Mouse (Mus musculus) hindbrain, embryonic 11.5 days (tissue): ENCODE results near the gene Zfp963. TPM values are rescaled to one million over a fixed set of nuclear protein-coding genes. Genes with fewer than 3 reads are reported as not detected.

ENCODE experiments used
- ATAC-seq: fragments of 200-750 bp; cut with Nextera tagmentation; 2 replicates; pipeline ENCODE4 v1.8.0; 2017; ENCODE audit warnings: mild to moderate bottlenecking, moderate TSS enrichment, moderate library complexity; ENCODE audit not compliant: low FRiP score
- DNase-seq: peaks from one replicate; pipeline ENCODE4 v3.0.0-alpha.2; 2015; ENCODE audit warnings: low spot score
- H3K27ac ChIP-seq: fragments of 300-500 bp; sonication (generic); 2 replicates; pipeline ENCODE4 v1.5.1; 2014; ENCODE audit warnings: mild to moderate bottlenecking, low read depth, low read length
- H3K27me3 ChIP-seq: fragments of 300-500 bp; sonication (generic); 2 replicates; pipeline ENCODE4 v1.6.1; 2014; ENCODE audit warnings: mild to moderate bottlenecking, low read length, moderate library complexity, mixed read lengths; ENCODE audit not compliant: control insufficient read depth, insufficient read depth
- H3K36me3 ChIP-seq: fragments of 300-500 bp; sonication (generic); 2 replicates; pipeline ENCODE4 v1.6.1; 2014; ENCODE audit warnings: mild to moderate bottlenecking, low read length, moderate library complexity, mixed read lengths; ENCODE audit not compliant: control insufficient read depth, insufficient read depth
- H3K4me1 ChIP-seq: fragments of 300-500 bp; sonication (generic); replicated peaks from 2 replicates; pipeline ENCODE4 v1.6.1; 2014; ENCODE audit warnings: low read length, mixed read lengths; ENCODE audit not compliant: control insufficient read depth, insufficient read depth
- H3K4me2 ChIP-seq: fragments of 300-500 bp; sonication (generic); replicated peaks from 2 replicates; pipeline ENCODE4 v1.6.1; 2014; ENCODE audit warnings: mild to moderate bottlenecking, low read depth, low read length
- H3K4me3 ChIP-seq: fragments of 300-500 bp; sonication (generic); 2 replicates; pipeline ENCODE4 v1.5.1; 2014; ENCODE audit warnings: low read depth, low read length
- H3K9ac ChIP-seq: fragments of 300-500 bp; sonication (generic); 2 replicates; pipeline ENCODE4 v1.6.1; 2014; ENCODE audit warnings: low read depth, low read length
- H3K9me3 ChIP-seq: fragments of 300-500 bp; sonication (generic); 2 replicates; pipeline ENCODE4 v1.6.1; 2016; ENCODE audit warnings: low read length; ENCODE audit not compliant: control insufficient read depth
- WGBS: fragments of 180-500 bp; shearing (Covaris S2); extraction: QIAGEN DNeasy Blood & Tissue Kit; methylation state at CpG from one replicate; pipeline ENCODE4 v1.1.7; 2014; 5-methylcytosine and 5-hydroxymethylcytosine counted together
- polyA plus RNA-seq: library from polyadenylated mRNA; unstranded; fragments of >200 nt; fragmentation: Nextera tagmentation; extraction: Ambion mirVana; gene quantifications from 2 replicates; pipeline ENCODE4 v1.2.1, GENCODE M21; 2014

Gene Zfp963
- 7.2 and 9.2 TPM in 2 replicates for polyA plus RNA-seq

- Histone ChIP-seq H3K9me3 (no peaks in the 10 kb centered on the region), H3K4me1 (no peaks in the 10 kb centered on the region), H3K36me3 (no peaks in the 10 kb centered on the region), H3K4me2 (peak within 1 kb of the TSS; percentile 8), H3K27ac (peak within 1 kb of the TSS; percentile 94), H3K27me3 (no peaks in the 10 kb centered on the region), H3K9ac (peak within 1 kb of the TSS; percentile 66), H3K4me3 (peak within 1 kb of the TSS; percentile 55)
- WGBS: 3% methylated on average over 48 of the region's 48 CpGs
- ATAC-seq (peak; percentile 99), DNase-seq (peak; percentile 96)
Observed at GRCm38 (mm10) chr8:69749544-69750454, at the start of gene Zfp963. Gene Zfp963 (minus strand): TSS chr8:69749970.

GRCm38 (mm10) chr8:69799261-69799660 is 49.5 kb upstream of the Zfp963 start:
- H3K4me2 ChIP-seq: no peak overlapping the region
- no peak for DNase-seq
- H3K36me3 ChIP-seq: peaks cover 35% of the 10 kb centered on the region
- ATAC-seq: no peak
- H3K27me3 ChIP-seq: no peaks in the 10 kb centered on the region
- no peaks in the 10 kb centered on the region for H3K9me3 ChIP-seq
- no peak overlapping the region for H3K9ac ChIP-seq
- H3K4me1 ChIP-seq: no peaks in the 10 kb centered on the region
- H3K4me3 ChIP-seq: no peak overlapping the region
- 86% methylated on average over 8 of the region's 8 CpGs for WGBS
- H3K27ac ChIP-seq: no peak overlapping the region

- WGBS: 94% methylated on average over 10 of the region's 10 CpGs
- Histone ChIP-seq H3K4me2 (no peak overlapping the region), H3K27me3 (no peaks in the 10 kb centered on the region), H3K9me3 (no peaks in the 10 kb centered on the region), H3K36me3 (peaks cover 35% of the 10 kb centered on the region), H3K4me1 (0 out of 2 replicates have a peak, but pooled peaks cover 2% of the 10 kb centered on the region), H3K27ac (no peak overlapping the region), H3K9ac (no peak overlapping the region), H3K4me3 (no peak overlapping the region)
- DNase-seq (no peak), ATAC-seq (no peak)
Observed at GRCm38 (mm10) chr8:69797661-69798060, 47.9 kb upstream of the Zfp963 start.

- Histone ChIP-seq H3K4me2 (no peak overlapping the region), H3K4me1 (0 out of 2 replicates have a peak, but pooled peaks cover 2% of the 10 kb centered on the region), H3K27me3 (no peaks in the 10 kb centered on the region), H3K4me3 (no peak overlapping the region), H3K9me3 (no peaks in the 10 kb centered on the region), H3K9ac (no peak overlapping the region), H3K27ac (no peak overlapping the region), H3K36me3 (peaks cover 35% of the 10 kb centered on the region)
- WGBS: 97% methylated on average over 16 of the region's 16 CpGs
- ATAC-seq (no peak), DNase-seq (no peak)
Observed at GRCm38 (mm10) chr8:69796721-69797345, 47.1 kb upstream of the Zfp963 start.

DNA sequence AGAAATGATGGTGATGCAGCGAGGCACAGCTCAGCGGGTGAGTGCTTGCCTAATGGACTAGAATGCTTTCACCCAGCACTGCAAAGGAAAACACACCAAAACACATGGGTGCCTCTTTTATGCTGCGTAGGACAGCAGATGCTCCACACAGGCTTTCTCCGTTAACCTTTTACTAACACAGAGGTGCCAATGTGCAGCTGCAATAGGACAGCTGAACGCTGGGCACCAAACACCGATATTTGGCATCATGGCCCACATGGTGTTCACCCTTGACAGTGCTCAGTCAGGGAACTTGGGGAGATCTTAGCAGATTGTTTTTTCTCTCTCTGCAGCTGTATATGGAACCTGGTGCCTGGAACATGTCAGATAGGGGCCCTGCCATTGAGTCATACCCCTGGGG is 45.1 kb upstream of the Zfp963 start:
- no peak overlapping the region for H3K27ac ChIP-seq
- H3K4me2 ChIP-seq: no peak overlapping the region
- no peaks in the 10 kb centered on the region for H3K27me3 ChIP-seq
- 91% methylated on average over 6 of the region's 6 CpGs for WGBS
- peaks cover 28% of the 10 kb centered on the region for H3K36me3 ChIP-seq
- DNase-seq (no peak), ATAC-seq (no peak)
- no peaks in the 10 kb centered on the region for H3K9me3 ChIP-seq
- no peak overlapping the region for H3K9ac ChIP-seq
- H3K4me1 ChIP-seq: 0 out of 2 replicates have a peak, but pooled peaks cover 2% of the 10 kb centered on the region
- no peak overlapping the region for H3K4me3 ChIP-seq

GRCm38 (mm10) chr8:69794096-69794495 is 44.3 kb upstream of the Zfp963 start:
- no peaks in the 10 kb centered on the region for H3K9me3 ChIP-seq
- H3K4me2 ChIP-seq: no peak overlapping the region
- no peak overlapping the region for H3K9ac ChIP-seq
- peaks cover 21% of the 10 kb centered on the region; the same call in 1 of the 2 replicates for H3K36me3 ChIP-seq
- H3K27me3 ChIP-seq: no peaks in the 10 kb centered on the region
- no peak for DNase-seq
- ATAC-seq: no peak
- WGBS: 100% methylated on average over 3 of the region's 3 CpGs
- 0 out of 2 replicates have a peak, but pooled peaks cover 2% of the 10 kb centered on the region for H3K4me1 ChIP-seq
- no peak overlapping the region for H3K4me3 ChIP-seq
- H3K27ac ChIP-seq: no peak overlapping the region

GRCm38 (mm10) chr8:69793666-69794065 is 43.9 kb upstream of the Zfp963 start:
- Histone ChIP-seq H3K4me2 (no peak overlapping the region), H3K27ac (no peak overlapping the region), H3K4me1 (0 out of 2 replicates have a peak, but pooled peaks cover 2% of the 10 kb centered on the region), H3K4me3 (no peak overlapping the region), H3K36me3 (peaks cover 20% of the 10 kb centered on the region; the same call in 1 of the 2 replicates), H3K9me3 (no peaks in the 10 kb centered on the region), H3K9ac (no peak overlapping the region), H3K27me3 (no peaks in the 10 kb centered on the region)
- 97% methylated on average over 4 of the region's 4 CpGs for WGBS
- DNase-seq (no peak), ATAC-seq (no peak)

- DNase-seq: peak; percentile 63
- Histone ChIP-seq H3K27ac (peak overlapping the region; percentile 71), H3K4me1 (0 out of 2 replicates have a peak, but pooled peaks cover 2% of the 10 kb centered on the region), H3K27me3 (no peaks in the 10 kb centered on the region), H3K36me3 (peaks cover 7% of the 10 kb centered on the region; the same call in 1 of the 2 replicates), H3K4me2 (peak overlapping the region; percentile 54), H3K9ac (peak overlapping the region; percentile 98), H3K4me3 (peak overlapping the region; percentile 100), H3K9me3 (no peaks in the 10 kb centered on the region)
- under 1% methylated on average over 44 of the region's 48 CpGs for WGBS
- ATAC-seq: peak; percentile 78
Observed at GRCm38 (mm10) chr8:69791415-69792068, 41.8 kb upstream of the Zfp963 start.
